Mouse (Mus musculus): ENCODE measurements at regions not wholly inside any gene's neighbourhood (a gene's known extent, or its start where the extent isn't known, plus 50 kb on each side); places are given as distances from the start of the nearest gene placed in this dataset.

DNA sequence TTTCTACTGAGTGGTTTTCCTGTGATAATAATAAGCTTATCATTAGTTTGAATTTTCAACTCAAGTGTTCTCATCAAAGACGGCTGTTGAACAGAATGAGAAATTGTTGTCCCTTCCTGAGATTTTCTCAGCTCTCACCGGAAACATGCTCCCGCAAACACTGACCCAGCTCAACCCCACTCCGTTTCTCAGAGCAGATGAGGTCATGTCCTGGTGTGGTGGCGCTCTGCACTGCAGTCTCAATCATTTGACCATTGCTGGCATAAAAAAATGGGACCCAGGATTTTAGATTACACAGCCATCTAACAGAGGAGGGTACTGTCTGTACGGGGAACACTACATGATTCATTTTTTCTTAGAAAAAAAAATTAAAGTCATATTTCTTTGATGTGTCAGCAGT lies 156.5 kb upstream of the Rnd3 start:
- no peak overlapping the region for H3K9ac ChIP-seq
- H3K36me3 ChIP-seq (replicated peaks) = no peaks in the 10 kb centered on the region
- no peak for ATAC-seq (ENCODE audit: low FRiP score)
- WGBS = 78% methylated on average over 6 of the region's 6 CpGs
- no peaks in the 10 kb centered on the region for H3K27me3 ChIP-seq
- no peaks in the 10 kb centered on the region for H3K4me1 ChIP-seq
- H3K9me3 ChIP-seq = no peaks in the 10 kb centered on the region
- no peak overlapping the region for H3K4me3 ChIP-seq (replicated peaks)
- H3K4me2 ChIP-seq = no peak overlapping the region
- H3K27ac ChIP-seq = no peak overlapping the region

DNA sequence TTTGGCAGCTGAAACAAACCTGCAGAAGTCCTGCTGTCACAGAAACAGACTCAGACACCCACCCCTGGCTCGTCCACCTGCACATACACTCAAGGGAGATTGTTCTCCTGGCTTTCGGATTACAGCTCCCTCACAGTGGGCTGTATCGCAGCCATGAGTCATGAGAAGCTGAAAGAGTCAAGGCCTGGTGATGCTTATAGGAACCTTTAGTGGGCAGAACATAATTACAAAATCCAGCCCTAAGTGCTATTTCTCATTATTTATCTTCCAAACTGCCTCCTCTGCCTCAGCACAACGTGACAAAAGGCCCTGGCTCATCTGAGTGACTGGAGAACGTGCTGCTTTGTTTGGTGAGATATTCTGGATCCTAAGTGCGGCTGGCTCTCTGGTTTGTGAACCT lies 155.8 kb upstream of the Rnd3 start:
- no peak for ATAC-seq (ENCODE audit: low FRiP score)
- Histone ChIP-seq H3K9ac (no peak overlapping the region), H3K4me3 (replicated peaks) (no peak overlapping the region), H3K27ac (no peak overlapping the region), H3K4me1 (no peaks in the 10 kb centered on the region), H3K36me3 (replicated peaks) (no peaks in the 10 kb centered on the region), H3K27me3 (no peaks in the 10 kb centered on the region), H3K9me3 (no peaks in the 10 kb centered on the region), H3K4me2 (no peak overlapping the region)
- WGBS = 68% methylated on average over 6 of the region's 6 CpGs

DNA sequence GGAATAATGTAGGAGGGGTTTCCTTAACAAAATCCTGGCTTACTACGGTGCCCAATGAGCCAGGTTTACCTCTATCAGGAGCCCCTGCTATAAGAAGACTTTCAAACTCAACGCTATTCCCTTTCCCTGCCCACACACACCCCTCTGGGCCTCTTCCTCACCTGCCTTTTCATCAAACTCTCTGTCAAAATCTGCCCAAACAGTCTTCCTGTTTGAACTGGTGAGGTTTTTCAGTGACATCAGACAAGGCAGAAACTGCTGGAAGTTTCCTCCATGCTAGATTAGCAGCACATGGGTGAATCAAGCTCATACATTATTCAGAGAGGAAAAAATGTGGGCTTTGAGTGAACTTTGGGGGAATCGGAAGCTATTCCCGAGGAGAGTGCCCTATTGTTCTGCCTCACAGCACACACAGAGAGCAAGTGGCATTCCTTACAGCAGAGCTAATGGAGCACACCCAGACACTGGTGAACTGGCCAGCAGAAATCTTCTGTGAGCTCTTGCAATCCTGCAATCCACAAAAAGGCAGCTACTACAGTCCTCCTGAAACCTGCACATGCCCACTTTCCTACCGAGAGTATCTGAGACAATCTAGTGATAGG lies 141.8 kb upstream of the Rnd3 start:
- H3K4me1 ChIP-seq = peaks cover 6% of the 10 kb centered on the region; the same call in 1 of the 2 replicates
- H3K9ac ChIP-seq = no peak overlapping the region
- no peak overlapping the region; the same call in 1 of the 2 replicates for H3K4me2 ChIP-seq
- H3K4me3 ChIP-seq (replicated peaks) = no peak overlapping the region
- no peaks in the 10 kb centered on the region; the same call in 1 of the 2 replicates for H3K9me3 ChIP-seq
- peak; percentile 57; the same call in 1 of the 2 replicates for ATAC-seq (ENCODE audit: low FRiP score)
- no peak overlapping the region for H3K27ac ChIP-seq
- WGBS = 35% methylated on average over 5 of the region's 5 CpGs
- no peaks in the 10 kb centered on the region for H3K27me3 ChIP-seq
- H3K36me3 ChIP-seq (replicated peaks) = no peaks in the 10 kb centered on the region

DNA sequence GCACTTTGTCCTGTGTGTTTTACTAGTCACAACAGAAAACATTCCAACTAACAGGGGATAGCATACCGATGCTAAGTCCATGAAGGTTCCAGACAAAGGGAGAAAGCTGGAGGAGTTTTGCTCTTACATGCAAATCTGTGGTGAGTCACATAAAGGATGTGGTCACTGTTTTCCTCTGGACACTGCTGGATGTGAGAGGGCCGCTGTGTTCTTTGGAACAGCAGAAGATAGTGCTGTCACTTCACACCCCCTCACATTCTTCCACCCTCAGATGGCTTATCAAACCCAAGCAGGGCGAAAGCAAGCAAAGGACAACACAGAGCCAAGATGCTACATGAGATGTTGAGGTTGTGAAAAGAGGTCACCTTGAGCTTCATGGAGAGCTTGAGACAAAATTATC lies 139.8 kb upstream of the Rnd3 start:
- no peak for ATAC-seq (ENCODE audit: low FRiP score)
- Histone ChIP-seq H3K4me2 (no peak overlapping the region), H3K4me1 (peaks cover 13% of the 10 kb centered on the region)

DNA sequence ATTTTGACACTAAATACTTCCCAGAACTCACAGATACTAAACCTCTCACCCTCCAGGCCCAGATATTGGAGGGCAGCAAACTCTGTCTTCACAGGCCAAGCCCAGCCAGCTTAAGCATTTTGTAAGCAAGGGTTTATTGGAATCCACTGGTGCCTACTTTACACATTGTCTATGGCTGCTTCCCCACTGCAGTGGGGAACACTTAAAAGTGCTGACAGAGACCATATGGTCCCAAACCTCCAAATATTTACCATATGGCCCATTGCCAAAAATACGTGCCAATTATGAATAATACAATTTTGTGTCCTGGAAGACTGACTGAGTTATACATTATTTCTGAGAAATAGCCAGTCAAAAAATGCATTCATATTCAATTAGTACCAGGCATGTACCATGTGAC lies 136.7 kb upstream of the Rnd3 start:
- Histone ChIP-seq H3K27ac (no peak overlapping the region), H3K4me1 (peaks cover 8% of the 10 kb centered on the region), H3K9me3 (no peaks in the 10 kb centered on the region), H3K36me3 (replicated peaks) (no peaks in the 10 kb centered on the region), H3K4me2 (no peak overlapping the region), H3K27me3 (no peaks in the 10 kb centered on the region), H3K4me3 (replicated peaks) (no peak overlapping the region), H3K9ac (no peak overlapping the region)
- WGBS = 76% methylated on average over 1 of the region's 1 CpGs
- no peak for ATAC-seq (ENCODE audit: low FRiP score)

More for the DNA sequence above, 139.8 kb upstream of the Rnd3 start:
- H3K9me3 ChIP-seq = no peaks in the 10 kb centered on the region; the same call in 1 of the 2 replicates
- no peak overlapping the region for H3K9ac ChIP-seq
- no peak overlapping the region for H3K4me3 ChIP-seq (replicated peaks)
- WGBS = 90% methylated on average over 3 of the region's 3 CpGs
- no peaks in the 10 kb centered on the region for H3K27me3 ChIP-seq
- no peak overlapping the region for H3K27ac ChIP-seq
- no peaks in the 10 kb centered on the region for H3K36me3 ChIP-seq (replicated peaks)

DNA sequence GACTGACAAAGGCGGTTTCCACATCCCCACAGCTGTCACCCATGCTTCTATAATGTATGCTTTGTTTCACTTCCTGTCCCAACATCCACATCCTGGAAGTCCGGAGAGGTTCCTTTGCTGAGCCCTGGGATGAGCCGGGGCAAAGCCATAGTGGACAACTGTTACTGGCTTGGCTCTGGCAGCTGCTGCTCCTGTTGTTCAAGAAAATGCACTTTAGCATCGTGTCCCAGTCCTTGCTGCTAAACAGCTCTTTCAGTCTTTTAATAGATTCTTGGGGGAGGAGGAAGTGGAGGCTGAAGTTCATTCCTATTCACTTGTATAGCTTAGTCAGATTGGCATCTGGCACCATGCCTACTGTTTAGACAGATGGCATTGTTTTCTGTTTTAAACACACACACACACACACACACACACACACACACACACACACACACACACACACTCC lies 135.9 kb upstream of the Rnd3 start:
- H3K4me2 ChIP-seq = no peak overlapping the region
- H3K9ac ChIP-seq = no peak overlapping the region
- H3K4me1 ChIP-seq = peaks cover 7% of the 10 kb centered on the region
- peak; percentile 70 for ATAC-seq (ENCODE audit: low FRiP score)
- no peaks in the 10 kb centered on the region for H3K36me3 ChIP-seq (replicated peaks)
- no peaks in the 10 kb centered on the region for H3K9me3 ChIP-seq
- no peaks in the 10 kb centered on the region for H3K27me3 ChIP-seq
- 43% methylated on average over 4 of the region's 4 CpGs for WGBS
- 0 out of 2 replicates have a peak overlapping the region, but pooled peaks have one; percentile 42 for H3K27ac ChIP-seq
- no peak overlapping the region for H3K4me3 ChIP-seq (replicated peaks)

DNA sequence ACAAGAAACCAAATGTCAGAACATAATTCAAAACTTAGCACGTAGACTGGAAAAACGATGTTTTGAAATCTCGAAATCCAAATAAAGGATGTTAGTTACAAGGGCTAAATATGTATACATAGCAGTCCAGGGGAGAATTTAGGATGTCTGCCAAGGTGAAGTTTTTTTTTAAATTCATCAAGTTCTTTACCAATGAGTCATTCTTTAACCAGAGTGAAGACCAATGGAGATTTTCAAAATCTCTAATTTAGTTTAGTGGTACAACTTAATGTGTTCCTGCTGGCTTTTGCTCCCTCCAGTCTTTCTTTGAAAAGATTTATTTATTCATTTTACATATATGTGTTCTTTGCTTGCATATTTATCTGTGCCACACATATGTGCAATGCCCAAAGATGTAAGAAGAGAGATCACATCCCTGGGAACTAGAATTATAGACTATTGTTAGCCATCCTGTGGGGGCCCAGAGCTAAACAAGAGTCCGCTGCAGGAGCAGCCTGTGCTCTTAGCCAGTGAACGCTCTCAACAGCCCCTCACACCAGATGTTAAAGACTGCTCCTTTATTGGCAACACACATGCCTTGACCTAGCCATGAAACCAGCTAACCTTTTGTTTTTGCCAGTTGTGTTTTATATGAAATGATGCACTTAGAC lies 130.6 kb upstream of the Rnd3 start:
- Histone ChIP-seq H3K27ac (no peak overlapping the region), H3K36me3 (replicated peaks) (no peaks in the 10 kb centered on the region), H3K9ac (no peak overlapping the region), H3K27me3 (no peaks in the 10 kb centered on the region), H3K4me1 (peaks cover under 1% of the 10 kb centered on the region; the same call in 1 of the 2 replicates), H3K9me3 (no peaks in the 10 kb centered on the region), H3K4me2 (no peak overlapping the region), H3K4me3 (replicated peaks) (no peak overlapping the region)
- ATAC-seq (ENCODE audit: low FRiP score) = no peak
- 78% methylated on average over 5 of the region's 5 CpGs for WGBS

DNA sequence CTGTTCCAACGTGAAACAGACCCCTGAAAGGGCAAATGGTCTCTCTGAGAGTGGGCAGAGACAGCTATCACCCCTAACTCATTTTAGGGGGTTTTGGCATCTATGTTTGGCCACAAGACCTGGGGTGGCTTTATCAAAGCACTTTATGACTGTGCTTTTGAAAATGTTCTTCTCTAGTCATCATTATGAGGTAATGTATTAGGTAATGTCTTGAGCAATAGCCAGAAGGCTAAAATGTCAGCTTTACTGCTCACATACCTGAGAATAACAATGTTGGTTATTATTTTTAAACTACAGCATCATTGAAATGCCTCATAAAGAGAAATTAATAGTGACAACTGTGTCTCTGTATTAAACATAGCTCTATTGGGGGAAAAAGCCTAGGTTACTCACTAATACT lies 129.9 kb upstream of the Rnd3 start:
- Histone ChIP-seq H3K4me3 (replicated peaks) (no peak overlapping the region), H3K4me1 (no peaks in the 10 kb centered on the region), H3K4me2 (no peak overlapping the region), H3K36me3 (replicated peaks) (no peaks in the 10 kb centered on the region), H3K27ac (no peak overlapping the region), H3K9ac (no peak overlapping the region), H3K9me3 (no peaks in the 10 kb centered on the region), H3K27me3 (no peaks in the 10 kb centered on the region)
- WGBS = 72% methylated on average over 1 of the region's 1 CpGs
- no peak for ATAC-seq (ENCODE audit: low FRiP score)

DNA sequence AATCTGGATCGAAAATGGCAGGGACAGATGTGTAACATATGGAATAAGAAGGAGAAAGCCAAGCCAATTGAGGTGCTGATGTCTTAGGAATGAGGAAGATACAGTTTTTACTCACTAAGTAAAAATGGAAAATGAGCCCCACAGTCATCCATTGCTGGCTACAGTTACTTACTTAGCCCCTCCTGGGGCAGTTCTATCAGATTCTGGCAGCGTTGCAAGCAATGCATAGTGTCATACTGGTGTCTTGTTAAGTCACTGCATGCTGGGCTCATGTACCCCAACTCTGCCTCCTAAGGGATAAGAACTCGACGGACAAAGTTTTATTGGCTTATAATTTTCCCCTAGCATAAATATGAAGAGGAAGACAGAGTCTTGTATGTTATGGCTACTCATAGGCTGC lies 129.4 kb upstream of the Rnd3 start:
- ATAC-seq (ENCODE audit: low FRiP score) = no peak
- no peak overlapping the region for H3K4me3 ChIP-seq (replicated peaks)
- H3K9ac ChIP-seq = no peak overlapping the region
- no peaks in the 10 kb centered on the region for H3K27me3 ChIP-seq
- H3K4me2 ChIP-seq = no peak overlapping the region
- no peak overlapping the region for H3K27ac ChIP-seq
- 93% methylated on average over 4 of the region's 4 CpGs for whole genome bisulfite sequencing
- H3K9me3 ChIP-seq = no peaks in the 10 kb centered on the region
- no peaks in the 10 kb centered on the region for H3K36me3 ChIP-seq (replicated peaks)
- no peaks in the 10 kb centered on the region for H3K4me1 ChIP-seq

DNA sequence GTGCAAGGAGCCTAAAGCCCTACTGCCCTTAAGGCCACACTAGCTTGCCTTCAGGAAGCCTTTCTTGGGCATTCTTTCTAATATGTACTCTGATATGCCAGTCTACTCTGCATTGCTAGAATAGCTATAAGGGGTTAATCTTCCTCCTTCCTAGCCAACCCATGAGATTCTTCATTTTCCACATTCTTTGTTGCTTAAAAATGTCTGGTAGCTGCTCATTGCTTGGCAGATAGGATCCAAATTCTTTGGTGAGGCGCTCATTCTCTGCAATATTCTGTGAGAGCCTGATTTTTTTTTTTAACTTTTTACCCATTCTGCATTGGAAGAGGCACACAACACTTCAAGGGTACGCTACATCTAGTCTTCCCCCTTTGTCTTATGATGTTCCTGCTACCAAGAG lies 127.7 kb upstream of the Rnd3 start:
- Histone ChIP-seq H3K27ac (no peak overlapping the region), H3K9ac (no peak overlapping the region), H3K4me3 (replicated peaks) (no peak overlapping the region), H3K9me3 (no peaks in the 10 kb centered on the region), H3K27me3 (no peaks in the 10 kb centered on the region), H3K4me2 (no peak overlapping the region), H3K36me3 (replicated peaks) (no peaks in the 10 kb centered on the region), H3K4me1 (no peaks in the 10 kb centered on the region)
- WGBS = 92% methylated on average over 2 of the region's 2 CpGs
- no peak for ATAC-seq (ENCODE audit: low FRiP score)

DNA sequence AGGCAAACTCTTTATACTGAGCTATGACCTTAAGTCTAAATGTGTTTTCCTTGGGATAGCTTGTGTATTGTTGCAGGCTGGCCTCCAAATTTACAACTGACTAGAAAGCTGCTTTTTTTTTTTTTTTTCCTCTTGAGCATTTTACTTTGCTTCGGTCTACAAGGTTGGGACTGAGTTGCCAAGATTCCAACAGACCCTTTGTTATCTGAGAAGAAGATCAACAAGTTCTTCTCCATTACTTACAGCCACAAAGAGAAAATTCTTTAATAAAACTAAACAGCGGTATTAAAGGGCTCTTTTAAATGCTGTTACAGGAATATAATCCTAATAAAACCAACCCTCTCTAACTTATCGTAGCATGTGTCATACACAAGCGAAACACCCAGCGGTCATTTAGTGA lies 124.4 kb upstream of the Rnd3 start:
- H3K9me3 ChIP-seq = no peaks in the 10 kb centered on the region
- ATAC-seq (ENCODE audit: low FRiP score) = no peak
- H3K4me3 ChIP-seq (replicated peaks) = no peak overlapping the region
- H3K4me1 ChIP-seq = no peaks in the 10 kb centered on the region
- 73% methylated on average over 5 of the region's 5 CpGs for WGBS
- no peak overlapping the region for H3K4me2 ChIP-seq
- H3K9ac ChIP-seq = no peak overlapping the region
- no peaks in the 10 kb centered on the region for H3K27me3 ChIP-seq
- H3K36me3 ChIP-seq (replicated peaks) = no peaks in the 10 kb centered on the region
- H3K27ac ChIP-seq = no peak overlapping the region

DNA sequence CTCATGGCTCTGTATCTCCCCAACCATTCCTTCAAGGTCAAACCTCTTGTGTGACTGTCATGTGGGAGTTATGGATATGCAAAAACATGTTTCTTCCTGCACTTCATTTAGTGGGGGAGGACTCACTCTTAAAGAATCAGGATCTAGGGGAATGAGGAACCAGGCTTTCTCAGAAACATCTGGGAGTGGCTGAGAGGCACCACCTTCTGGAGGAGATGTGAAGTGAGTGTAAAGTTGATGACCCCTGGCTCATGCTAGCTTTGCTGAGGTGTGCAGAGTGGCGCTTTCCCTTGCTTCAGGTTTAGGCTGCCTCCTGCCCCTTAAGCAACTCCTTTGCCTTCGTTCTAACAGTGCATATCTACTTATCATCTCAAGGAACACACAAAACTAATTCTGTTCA lies 119.6 kb upstream of the Rnd3 start:
- no peak overlapping the region for H3K4me2 ChIP-seq
- H3K27me3 ChIP-seq = no peaks in the 10 kb centered on the region
- H3K9me3 ChIP-seq = no peaks in the 10 kb centered on the region
- no peak for ATAC-seq (ENCODE audit: low FRiP score)
- H3K27ac ChIP-seq = no peak overlapping the region
- no peaks in the 10 kb centered on the region for H3K4me1 ChIP-seq
- no peaks in the 10 kb centered on the region for H3K36me3 ChIP-seq (replicated peaks)
- H3K4me3 ChIP-seq (replicated peaks) = no peak overlapping the region
- no peak overlapping the region for H3K9ac ChIP-seq
- WGBS = 68% methylated on average over 2 of the region's 2 CpGs

DNA sequence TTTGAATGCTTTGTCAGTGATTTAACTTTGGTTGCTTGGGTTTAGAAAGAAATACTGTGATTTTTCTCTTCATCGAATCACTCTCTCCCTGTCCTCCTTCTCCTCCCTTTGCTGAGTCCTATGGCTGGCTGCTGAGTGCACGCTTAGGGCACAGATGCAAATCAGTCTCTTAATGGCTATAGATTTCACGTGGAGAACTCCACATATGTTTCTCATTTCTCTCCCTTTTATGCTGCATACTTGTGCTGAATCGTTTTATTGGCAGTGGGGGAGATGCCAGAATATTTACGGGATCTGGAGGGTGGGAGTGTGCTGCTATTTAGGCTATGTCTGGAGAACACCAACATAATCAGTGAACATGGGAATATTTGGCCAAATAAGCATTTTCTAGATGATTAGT lies 118.8 kb upstream of the Rnd3 start:
- H3K4me3 ChIP-seq (replicated peaks) = no peak overlapping the region
- H3K36me3 ChIP-seq (replicated peaks) = no peaks in the 10 kb centered on the region
- no peak overlapping the region for H3K4me2 ChIP-seq
- H3K27ac ChIP-seq = no peak overlapping the region
- H3K9me3 ChIP-seq = no peaks in the 10 kb centered on the region
- ATAC-seq (ENCODE audit: low FRiP score) = no peak
- 66% methylated on average over 5 of the region's 5 CpGs for WGBS
- H3K4me1 ChIP-seq = no peaks in the 10 kb centered on the region
- no peaks in the 10 kb centered on the region for H3K27me3 ChIP-seq
- H3K9ac ChIP-seq = no peak overlapping the region
